Mouse (Mus musculus): ENCODE measurements around the gene Brinp2.

- no peak for TF ChIP-seq CTCF (IDR thresholded peaks at IDR 0.05)
- no peak for TF ChIP-seq EP300 (IDR thresholded peaks at IDR 0.05)
Observed at GRCm38 (mm10) chr1:158207620-158208019, 148.5 kb downstream of the Brinp2 start.
